Mouse (Mus musculus): ENCODE data around the gene Dcst1. TPM values are rescaled to one million over a fixed set of nuclear protein-coding genes. Genes with fewer than 3 reads are reported as not detected.
A peak's percentile ranks its signal among the peaks of the same experiment; 100 is the strongest.

Dcst1 gene
- polyA plus RNA-seq, 1 experiment, result 2.2 TPM

DNA sequence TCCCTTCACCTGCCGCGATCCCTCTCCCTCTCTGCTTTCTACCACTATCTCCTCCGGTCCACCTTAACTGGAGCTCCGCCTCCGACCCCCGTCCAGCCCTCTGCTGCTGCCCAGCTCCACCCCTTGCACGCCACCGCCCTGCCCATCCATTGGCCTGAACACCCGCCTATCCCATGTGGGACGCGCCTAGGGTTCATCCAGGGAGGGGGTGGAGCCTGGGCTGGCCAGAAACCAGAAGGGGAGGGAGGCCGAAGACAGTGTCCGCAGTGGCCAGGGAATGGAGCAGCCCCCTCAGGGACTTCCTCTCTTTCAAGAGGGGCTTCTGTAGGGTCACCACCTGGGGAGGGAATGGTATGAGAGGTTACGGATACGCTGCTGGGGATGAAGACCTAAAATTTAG is 28.6 kb upstream of the Dcst1 start:
- Histone ChIP-seq H3K4me3 (ENCODE audit: insufficient read depth, low read depth, low read length) (peak overlapping the region; percentile 70), H3K4me1 (ENCODE audit: control insufficient read depth, insufficient read depth, low read length) (peaks cover 29% of the 10 kb centered on the region), H3K27me3 (replicated peaks; ENCODE audit: control insufficient read depth, insufficient read depth, low read length) (no peaks in the 10 kb centered on the region), H3K27ac (ENCODE audit: insufficient read depth, low read depth, low read length) (peak overlapping the region; percentile 97), H3K36me3 (ENCODE audit: control insufficient read depth, insufficient read depth, low read length) (no peaks in the 10 kb centered on the region)
- under 1% methylated on average over 15 of the region's 15 CpGs for WGBS
- TF ChIP-seq POLR2A (IDR thresholded peaks at IDR 0.05; ENCODE audit: low read depth, low read length), result peak; percentile 64
- TF ChIP-seq CTCF (conservative IDR thresholded peaks at IDR 0.05; ENCODE audit: insufficient read depth, insufficient read length, low read depth, low read length), result no peak
- peak; percentile 99 for DNase-seq

DNA sequence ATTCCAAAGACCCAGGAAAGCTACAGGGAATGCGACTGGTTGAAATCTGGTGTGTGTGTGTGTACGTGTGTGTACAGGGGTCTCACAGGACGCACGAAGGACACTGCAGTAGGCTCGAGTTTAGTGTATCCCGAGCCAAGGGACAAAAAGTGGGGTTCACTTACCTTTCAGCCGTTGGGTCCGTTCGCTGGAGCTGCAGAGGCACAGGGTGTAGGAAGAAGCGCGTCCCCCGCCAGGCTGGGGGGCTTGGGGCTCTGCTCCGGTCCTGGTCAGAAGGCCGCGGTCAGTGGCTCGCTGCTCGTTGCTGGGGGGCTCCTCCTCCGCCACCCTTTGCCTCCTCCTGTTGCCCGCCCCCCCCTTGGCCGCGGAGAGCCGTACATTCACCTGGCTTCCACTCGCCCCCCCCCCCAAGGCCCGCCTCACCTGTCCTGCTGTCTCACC is 27.8 kb upstream of the Dcst1 start:
- H3K36me3 ChIP-seq (ENCODE audit: control insufficient read depth, insufficient read depth, low read length), result no peaks in the 10 kb centered on the region
- H3K4me1 ChIP-seq (ENCODE audit: control insufficient read depth, insufficient read depth, low read length), result peaks cover 36% of the 10 kb centered on the region
- peak overlapping the region; percentile 92 for H3K27ac ChIP-seq (ENCODE audit: insufficient read depth, low read depth, low read length)
- TF ChIP-seq CTCF (conservative IDR thresholded peaks at IDR 0.05; ENCODE audit: insufficient read depth, insufficient read length, low read depth, low read length) (no peak), POLR2A (IDR thresholded peaks at IDR 0.05; ENCODE audit: low read depth, low read length) (no peak)
- H3K4me3 ChIP-seq (ENCODE audit: insufficient read depth, low read depth, low read length), result peak overlapping the region; percentile 83
- WGBS, result under 1% methylated on average over 18 of the region's 24 CpGs
- peak; percentile 65 for DNase-seq
- H3K27me3 ChIP-seq (replicated peaks; ENCODE audit: control insufficient read depth, insufficient read depth, low read length), result no peaks in the 10 kb centered on the region

DNA sequence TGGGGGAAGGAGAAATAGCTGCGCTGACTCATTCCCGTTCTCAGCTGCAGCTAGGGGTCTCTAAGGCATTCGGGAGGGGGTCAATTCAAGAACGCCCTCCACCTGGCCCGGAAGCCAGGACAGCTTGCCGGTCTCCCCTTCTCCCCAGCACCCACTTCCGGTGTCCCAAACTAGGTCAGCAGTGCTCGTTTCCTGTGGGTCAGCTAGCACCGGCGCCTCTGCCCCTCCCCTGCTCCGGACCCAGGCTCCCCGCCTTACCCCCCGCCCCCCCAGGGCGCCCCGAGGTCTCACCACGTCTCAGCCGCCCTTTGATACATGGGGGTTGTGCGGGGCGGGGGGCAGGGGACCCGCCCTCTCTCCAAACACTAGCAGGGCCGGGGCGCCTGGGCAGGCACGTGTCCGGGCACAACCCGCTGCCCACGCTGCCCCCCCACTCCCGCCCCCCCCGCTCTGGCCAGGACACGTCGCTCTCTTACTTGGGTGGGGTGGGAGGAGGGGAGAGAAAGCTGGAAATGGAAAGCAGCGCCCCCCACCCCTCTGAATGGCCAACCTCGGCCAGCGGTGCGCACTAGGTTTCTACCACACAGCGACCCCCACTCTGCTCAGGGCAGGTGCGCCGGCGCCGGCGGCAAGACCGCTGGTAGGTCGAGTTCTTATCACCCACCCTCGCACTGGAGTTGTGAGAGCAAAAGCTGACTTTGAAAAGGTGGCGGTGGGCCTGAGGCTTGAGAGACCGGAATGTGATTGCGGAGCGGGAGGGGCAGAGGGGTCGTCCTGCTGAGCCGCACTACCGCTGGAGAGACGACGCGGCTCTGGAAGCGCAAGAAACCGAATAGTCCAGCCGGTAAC is 26.8 kb upstream of the Dcst1 start:
- H3K4me3 ChIP-seq (ENCODE audit: insufficient read depth, low read depth, low read length), result peak overlapping the region; percentile 83
- H3K27me3 ChIP-seq (replicated peaks; ENCODE audit: control insufficient read depth, insufficient read depth, low read length), result no peaks in the 10 kb centered on the region
- DNase-seq, result peak; percentile 86
- no peaks in the 10 kb centered on the region for H3K36me3 ChIP-seq (ENCODE audit: control insufficient read depth, insufficient read depth, low read length)
- peak overlapping the region; percentile 97 for H3K27ac ChIP-seq (ENCODE audit: insufficient read depth, low read depth, low read length)
- TF ChIP-seq POLR2A (IDR thresholded peaks at IDR 0.05; ENCODE audit: low read depth, low read length) (no peak), CTCF (conservative IDR thresholded peaks at IDR 0.05; ENCODE audit: insufficient read depth, insufficient read length, low read depth, low read length) (no peak)
- peaks cover 39% of the 10 kb centered on the region for H3K4me1 ChIP-seq (ENCODE audit: control insufficient read depth, insufficient read depth, low read length)
- 1% methylated on average over 50 of the region's 56 CpGs for WGBS

DNA sequence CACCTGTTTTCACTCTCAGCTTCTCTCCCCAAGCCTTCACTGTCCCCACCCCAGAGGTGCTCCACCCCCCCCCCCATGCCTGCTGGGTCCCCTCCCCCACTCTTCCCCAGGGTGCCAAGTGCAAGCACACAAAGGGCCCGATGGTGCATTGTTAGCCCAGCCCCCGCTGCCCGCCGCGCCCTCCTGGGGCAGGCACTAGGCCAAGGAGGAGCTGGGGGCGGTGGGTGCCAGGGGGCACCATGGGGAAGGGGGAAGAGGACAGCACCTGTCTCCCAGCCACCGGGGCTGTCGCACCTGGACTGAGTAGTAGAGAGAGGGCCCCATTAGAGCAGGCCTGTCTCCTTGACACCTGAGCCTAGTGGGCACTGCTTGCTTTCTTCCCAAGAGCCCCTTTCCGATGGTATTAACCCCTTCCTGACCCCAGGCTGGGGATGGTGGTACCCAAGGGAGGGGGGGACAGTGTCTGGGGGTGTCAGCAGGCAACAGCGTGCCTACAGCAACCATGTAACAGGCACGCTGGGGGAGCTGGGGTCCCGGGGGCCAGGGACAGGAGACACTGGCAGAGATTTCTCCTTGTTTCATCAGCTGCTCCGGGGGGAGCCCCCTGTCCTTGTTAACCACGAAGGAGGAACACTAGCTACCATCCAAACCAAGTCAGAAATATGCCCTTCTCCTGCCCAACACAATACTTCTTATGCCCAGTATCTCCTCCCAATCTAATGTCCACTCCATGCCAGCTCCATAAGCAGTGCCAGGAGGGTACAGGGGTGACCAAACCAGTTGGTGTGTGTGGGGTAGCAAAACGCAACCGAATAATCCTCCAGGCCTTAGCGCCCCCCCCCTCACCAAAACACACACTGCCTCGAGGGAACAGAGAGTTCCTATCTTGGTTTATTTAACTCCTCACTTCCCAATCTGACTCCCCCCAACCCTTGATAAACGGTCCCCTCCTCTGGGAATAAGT is 25.9 kb upstream of the Dcst1 start:
- peaks cover 35% of the 10 kb centered on the region for H3K4me1 ChIP-seq (ENCODE audit: control insufficient read depth, insufficient read depth, low read length)
- TF ChIP-seq CTCF (conservative IDR thresholded peaks at IDR 0.05; ENCODE audit: insufficient read depth, insufficient read length, low read depth, low read length), result no peak
- no peak for TF ChIP-seq POLR2A (IDR thresholded peaks at IDR 0.05; ENCODE audit: low read depth, low read length)
- peak; percentile 47 for DNase-seq
- H3K27me3 ChIP-seq (replicated peaks; ENCODE audit: control insufficient read depth, insufficient read depth, low read length), result no peaks in the 10 kb centered on the region
- 13% methylated on average over 19 of the region's 19 CpGs for WGBS
- H3K36me3 ChIP-seq (ENCODE audit: control insufficient read depth, insufficient read depth, low read length), result no peaks in the 10 kb centered on the region
- H3K4me3 ChIP-seq (ENCODE audit: insufficient read depth, low read depth, low read length), result peak overlapping the region; percentile 83
- peak overlapping the region; percentile 78 for H3K27ac ChIP-seq (ENCODE audit: insufficient read depth, low read depth, low read length)

DNA sequence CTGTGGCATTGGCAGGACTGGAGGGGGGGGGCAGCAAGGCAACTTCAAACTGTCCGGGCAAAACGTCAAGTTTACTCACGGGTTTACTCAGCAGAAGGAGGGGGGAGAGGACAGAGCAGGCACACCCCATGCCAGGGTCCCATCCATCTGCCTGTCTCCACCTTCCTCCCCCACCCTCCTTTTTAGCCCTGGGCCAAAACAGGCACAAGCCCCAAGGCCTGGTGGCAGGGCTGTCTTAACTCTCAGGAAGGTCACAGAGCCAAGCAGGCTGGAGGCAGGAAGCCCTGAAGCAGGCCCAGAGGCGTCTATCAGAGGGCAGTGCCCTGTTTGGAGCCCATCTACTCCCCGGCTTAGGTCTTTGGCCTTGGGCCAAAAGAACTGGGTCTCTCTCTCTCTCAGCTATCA is 25.1 kb upstream of the Dcst1 start:
- peak; percentile 56 for DNase-seq
- Histone ChIP-seq H3K27ac (ENCODE audit: insufficient read depth, low read depth, low read length) (peak overlapping the region; percentile 2; the same call in 1 of the 2 replicates), H3K4me1 (ENCODE audit: control insufficient read depth, insufficient read depth, low read length) (peaks cover 35% of the 10 kb centered on the region), H3K4me3 (ENCODE audit: insufficient read depth, low read depth, low read length) (no peak overlapping the region), H3K27me3 (replicated peaks; ENCODE audit: control insufficient read depth, insufficient read depth, low read length) (no peaks in the 10 kb centered on the region), H3K36me3 (ENCODE audit: control insufficient read depth, insufficient read depth, low read length) (no peaks in the 10 kb centered on the region)
- 4% methylated on average over 5 of the region's 5 CpGs for WGBS
- TF ChIP-seq POLR2A (IDR thresholded peaks at IDR 0.05; ENCODE audit: low read depth, low read length) (no peak), CTCF (conservative IDR thresholded peaks at IDR 0.05; ENCODE audit: insufficient read depth, insufficient read length, low read depth, low read length) (no peak)

DNA sequence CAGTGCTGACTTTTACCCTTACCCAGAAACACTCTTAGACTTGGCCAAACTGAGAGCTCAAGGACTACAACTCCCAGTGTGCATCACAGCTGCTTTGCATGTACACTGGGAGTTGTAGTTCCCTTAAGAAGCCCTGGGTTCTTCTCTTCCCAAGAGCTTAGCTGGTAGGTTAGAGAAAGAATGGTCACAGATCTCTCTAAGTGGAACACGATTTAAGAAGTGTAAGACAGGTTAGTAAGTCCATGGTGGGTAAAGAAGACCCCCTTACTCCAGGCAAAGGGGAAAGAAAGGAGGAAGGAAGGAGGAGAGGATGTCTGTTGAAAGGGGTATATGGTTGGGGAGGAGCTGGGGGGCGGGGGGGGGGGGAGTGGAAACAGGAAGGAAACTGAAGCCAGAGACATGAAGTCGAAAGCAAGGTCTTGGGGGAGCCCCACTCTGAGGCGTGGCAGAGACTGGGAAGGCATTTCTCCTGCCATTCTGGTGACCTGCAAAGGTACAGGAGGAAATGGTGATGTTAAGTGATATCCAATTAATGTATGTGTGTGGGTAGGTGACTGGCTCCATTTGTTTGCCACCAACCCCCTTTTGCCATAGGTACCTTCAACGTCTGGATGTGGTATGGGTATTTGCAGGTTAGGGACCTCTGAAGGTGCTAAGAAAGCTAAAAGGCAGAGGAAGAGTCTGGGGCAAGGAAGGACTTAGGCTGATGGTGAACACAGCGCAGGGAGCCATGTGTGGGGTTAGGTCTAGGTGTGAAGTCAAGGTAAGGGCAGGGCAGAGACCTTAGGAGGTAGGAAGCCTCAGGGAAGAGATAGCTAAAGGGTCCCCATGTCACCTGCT is 24.1 kb upstream of the Dcst1 start:
- Histone ChIP-seq H3K4me1 (ENCODE audit: control insufficient read depth, insufficient read depth, low read length) (peaks cover 35% of the 10 kb centered on the region), H3K27me3 (replicated peaks; ENCODE audit: control insufficient read depth, insufficient read depth, low read length) (no peaks in the 10 kb centered on the region), H3K27ac (ENCODE audit: insufficient read depth, low read depth, low read length) (no peak overlapping the region), H3K36me3 (ENCODE audit: control insufficient read depth, insufficient read depth, low read length) (no peaks in the 10 kb centered on the region), H3K4me3 (ENCODE audit: insufficient read depth, low read depth, low read length) (no peak overlapping the region)
- 54% methylated on average over 6 of the region's 6 CpGs for WGBS
- DNase-seq, result peak; percentile 47
- TF ChIP-seq POLR2A (IDR thresholded peaks at IDR 0.05; ENCODE audit: low read depth, low read length), result no peak
- no peak for TF ChIP-seq CTCF (conservative IDR thresholded peaks at IDR 0.05; ENCODE audit: insufficient read depth, insufficient read length, low read depth, low read length)

All from kidney, adult 2 months (tissue).